Mouse (Mus musculus) liver, adult 2 months (tissue): ENCODE measurements at regions not wholly inside any gene's neighbourhood (a gene's known extent, or its start where the extent isn't known, plus 50 kb on each side); places are given as distances from the start of the nearest gene placed in this dataset.

Source experiments
- CTCF ChIP-seq: fragments of 200-500 bp; IDR thresholded peaks from 2 replicates; pipeline ENCODE4 v1.5.1; 2011; ENCODE audit warnings: low read depth, low read length, control low read depth
- POLR2A ChIP-seq: fragments of 200-500 bp; IDR thresholded peaks from 2 replicates; pipeline ENCODE4 v1.6.1; 2011; ENCODE audit warnings: low read length, control low read depth; ENCODE audit not compliant: insufficient read depth; ENCODE audit errors: extremely low read depth

GRCm38 (mm10) chr17:79489306-79489705 lies 122.4 kb upstream of the Rmdn2 start:
- TF ChIP-seq CTCF, result no peak
- no peak for TF ChIP-seq POLR2A
